12 mouse cellular contexts compared by ENCODE assay signal in genomic region chr9:63677621-63678020, GRCm38 (mm10).
DNase-seq lines count a peak whose midpoint lies in the region; ATAC-seq and TF ChIP-seq lines count a peak whose summit lies in the region.
"Had no signal": no experiment of that assay in that cellular context is flagged by ENCODE, and none has a peak within 500 bp of the region (broad histone marks: within the 10 kb centered on the region; RNA-seq: fewer than 3 reads in every experiment).

No protein-coding gene starts in this region.

- H3K4me1 ChIP-seq in megakaryocyte, embryonic 14.5 days: peaks cover 96% of the 10 kb centered on the region

- H3K27me3 ChIP-seq in megakaryocyte, embryonic 14.5 days (replicated peaks): no peaks in the 10 kb centered on the region
- H3K27me3 ChIP-seq in myocyte (ENCODE audit: control insufficient read depth, insufficient read depth, insufficient read length): no peaks in the 10 kb centered on the region
- H3K27me3 ChIP-seq: hindbrain, embryonic 15.5 days had no signal

- peaks cover 46% of the 10 kb centered on the region for H3K36me3 ChIP-seq in megakaryocyte, embryonic 14.5 days (replicated peaks; ENCODE audit: low read length)
- no peaks in the 10 kb centered on the region for H3K36me3 ChIP-seq in myocyte (ENCODE audit: control insufficient read depth, insufficient read depth)
- H3K36me3 ChIP-seq: hindbrain, embryonic 15.5 days had no signal

- DNase-seq in heart, adult 9 months (ENCODE audit: low spot score in 2 of 2): peak; percentile 58 to 62
- no peak for DNase-seq in heart, postnatal 36 days
- DNase-seq in brain, adult 2 months (ENCODE audit: low read depth, low spot score): peak; percentile 91
- no peak for DNase-seq in cerebellum, adult 18-20 months
- no peak for DNase-seq in thymus, adult 18-20 months
- DNase-seq: embryo, embryonic 11 days; forebrain, postnatal 0 days had no signal

- peak overlapping the region; percentile 75 for H3K4me2 ChIP-seq in myocyte (ENCODE audit: low read depth)
- H3K4me2 ChIP-seq: hindbrain, embryonic 15.5 days had no signal

- H3K4me3 ChIP-seq in megakaryocyte, embryonic 14.5 days (replicated peaks): peak overlapping the region; percentile 74
- H3K4me3 ChIP-seq in myocyte: no peak overlapping the region
- H3K4me3 ChIP-seq: hindbrain, embryonic 15.5 days; layer of hippocampus, adult 2 months had no signal

- peaks cover 4% of the 10 kb centered on the region for H3K79me2 ChIP-seq in myocyte (ENCODE audit: control insufficient read depth, insufficient read depth)

- TF ChIP-seq POLR2A in myocyte (IDR thresholded peaks at IDR 0.05; ENCODE audit: insufficient read length, low read depth): no peak

- H3ac ChIP-seq in myocyte (ENCODE audit: control insufficient read depth, insufficient read length): no peak overlapping the region

- no peaks in the 10 kb centered on the region for H3K9me3 ChIP-seq in megakaryocyte, embryonic 14.5 days
- H3K9me3 ChIP-seq: hindbrain, embryonic 15.5 days had no signal

- ATAC-seq in megakaryocyte, adult 5-6 weeks (ENCODE audit: poor library complexity, severe bottlenecking): no peak
- ATAC-seq: forebrain, postnatal 0 days had no signal

- intact Hi-C loops in heart, postnatal 36 days (cut with DNase I): no loop called here

TF ChIP-seq in myocyte, 11 proteins besides CTCF, POLR2A, EP300 and RAD21:
- no peak for TF ChIP-seq MYOD1 (IDR thresholded peaks at IDR 0.05; ENCODE audit: control insufficient read depth in 1 of 3, insufficient read length in 2 of 3, low read depth in 2 of 3)
- TF ChIP-seq MYOG (IDR thresholded peaks at IDR 0.05; ENCODE audit: control insufficient read depth in 1 of 3, insufficient read depth in 1 of 3, insufficient read length in 2 of 3, low read depth in 2 of 3): no peak
- no peak for TF ChIP-seq REST (IDR thresholded peaks at IDR 0.05; ENCODE audit: insufficient read depth, insufficient read length)
- no peak for TF ChIP-seq CEBPB (IDR thresholded peaks at IDR 0.05; ENCODE audit: insufficient read depth, poor library complexity, severe bottlenecking)
- no peak for TF ChIP-seq TCF3 (IDR thresholded peaks at IDR 0.05; ENCODE audit: insufficient read length, low read depth)
- TF ChIP-seq MAX (IDR thresholded peaks at IDR 0.05; ENCODE audit: low read depth): no peak
- no peak for TF ChIP-seq TCF12 (IDR thresholded peaks at IDR 0.05; ENCODE audit: insufficient read depth, poor library complexity, severe bottlenecking)
- no peak for TF ChIP-seq POLR2AphosphoS2 (IDR thresholded peaks at IDR 0.05; ENCODE audit: insufficient read length, low read depth)
- no peak for TF ChIP-seq USF1 (IDR thresholded peaks at IDR 0.05; ENCODE audit: low read depth)
- no peak for TF ChIP-seq SRF (IDR thresholded peaks at IDR 0.05; ENCODE audit: control insufficient read depth, insufficient read length, low read depth)
- no peak for TF ChIP-seq E2F4 (IDR thresholded peaks at IDR 0.05; ENCODE audit: insufficient read depth)

Comparison
In these comparisons a context has a peak if more than half of its experiments do, and no peak if none do; other contexts are left out.
1. DNase-seq: peak in heart, adult 9 months (2 of 2) and brain, adult 2 months (single experiment); none in heart, postnatal 36 days (0 of 2), cerebellum, adult 18-20 months (0 of 2) and thymus, adult 18-20 months (0 of 2).